Mouse (Mus musculus): Measurements from ENCODE around the gene Xxylt1. TPM values are rescaled to one million over a fixed set of nuclear protein-coding genes. Genes with fewer than 3 reads are reported as not detected.

The Xxylt1 gene
- 11.8 TPM for polyA plus RNA-seq (2014; fragmentation: Illumina TruSeq; extraction: RNeasy Lipid Tissue Mini Kit (QIAGEN cat#74804); ENCODE audit: low read depth, low replicate concordance)

DNA sequence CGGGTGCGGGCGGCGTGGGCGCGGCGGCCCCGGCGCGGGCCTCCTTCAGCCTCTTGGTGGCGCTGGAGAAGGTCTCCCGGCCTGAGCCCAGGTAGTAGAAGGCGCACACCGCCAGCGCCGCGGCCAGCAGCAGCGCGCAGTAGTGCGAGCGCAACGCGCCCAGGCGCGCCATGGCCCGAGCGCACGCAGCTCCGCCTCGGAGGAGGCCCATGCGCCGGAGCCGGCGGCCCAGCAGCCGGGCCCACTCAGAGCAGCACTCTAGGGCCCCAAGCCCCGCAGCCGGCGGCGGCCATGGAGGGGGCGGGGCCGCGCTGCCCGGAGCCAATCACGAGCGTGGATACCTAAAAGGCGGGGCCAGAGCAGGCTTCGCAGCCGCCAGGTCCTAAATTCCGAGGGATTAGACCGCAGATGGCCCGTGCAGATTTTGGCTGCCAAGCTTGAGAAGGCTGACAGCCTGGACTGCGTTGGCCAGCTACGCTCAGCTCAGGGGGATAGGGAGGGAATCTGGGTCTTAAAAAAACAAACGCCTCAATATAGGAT lies at the start of gene Xxylt1:
Xxylt1 (minus strand) TSS at position 308 of the 540 bp plus-strand sequence.

Other genes with a start within 250 kb of the Xxylt1 start
- 11.7 TPM for gene Acap2, start 119.8 kb upstream of the Xxylt1 start, polyA plus RNA-seq (2014; fragmentation: Illumina TruSeq; extraction: RNeasy Lipid Tissue Mini Kit (QIAGEN cat#74804); ENCODE audit: low read depth, low replicate concordance)
- gene Ppp1r2, start 193.8 kb upstream of the Xxylt1 start, polyA plus RNA-seq (2014; fragmentation: Illumina TruSeq; extraction: RNeasy Lipid Tissue Mini Kit (QIAGEN cat#74804); ENCODE audit: low read depth, low replicate concordance), result 94.5 TPM
- gene Apod, start 233.4 kb upstream of the Xxylt1 start, polyA plus RNA-seq (2014; fragmentation: Illumina TruSeq; extraction: RNeasy Lipid Tissue Mini Kit (QIAGEN cat#74804); ENCODE audit: low read depth, low replicate concordance), result 18.4 TPM

Data from heart, adult 10 weeks (tissue).